Mouse (Mus musculus) cerebellum, adult 2 months (tissue): ENCODE results near the gene Lypd4. TPM values are rescaled to one million over a fixed set of nuclear protein-coding genes. Genes with fewer than 3 reads are reported as not detected.
"Not testable (repeated sequence)": the region's sequence is repeated elsewhere in the genome, so short reads cannot be mapped to it uniquely, and the experiment has no call there.

Source experiments
- DNase-seq, 2 experiments: peaks; one replicate each; pipeline ENCODE4 v3.0.0; 2021
- H3K27ac ChIP-seq: fragments of 200-500 bp; 2 replicates; pipeline ENCODE4 v1.5.1; 2012; ENCODE audit warnings: low read length, control low read depth, inconsistent platforms; ENCODE audit not compliant: insufficient read depth
- H3K27me3 ChIP-seq: fragments of 200-500 bp; 2 replicates; pipeline ENCODE4 v1.6.1; 2012; ENCODE audit warnings: inconsistent platforms, mild to moderate bottlenecking, low read length, moderate library complexity; ENCODE audit not compliant: control insufficient read depth, insufficient read depth
- H3K4me1 ChIP-seq: fragments of 200-500 bp; 2 replicates; pipeline ENCODE4 v1.6.1; 2011; ENCODE audit warnings: low read length; ENCODE audit not compliant: control insufficient read depth, insufficient read depth
- H3K4me3 ChIP-seq: fragments of 200-500 bp; replicated peaks from 2 replicates; pipeline ENCODE3; 2011; ENCODE audit warnings: mild to moderate bottlenecking, low read depth, low read length, control low read depth; ENCODE audit not compliant: insufficient read depth
- CTCF ChIP-seq: fragments of 200-500 bp; IDR thresholded peaks from 2 replicates; pipeline ENCODE4 v1.5.1; 2011; ENCODE audit warnings: low read depth, mild to moderate bottlenecking, control low read depth, low read length, moderate library complexity, borderline replicate concordance; ENCODE audit not compliant: insufficient read depth
- POLR2A ChIP-seq: fragments of 200-500 bp; IDR thresholded peaks from 2 replicates; pipeline ENCODE4 v1.6.1; 2011; ENCODE audit warnings: low read length, control low read depth, borderline replicate concordance; ENCODE audit not compliant: insufficient read depth
- WGBS: fragments of 180-500 bp; shearing (Covaris S2); methylation state at CpG from one replicate; pipeline ENCODE4 v1.1.7; 2018; 5-methylcytosine and 5-hydroxymethylcytosine counted together
- polyA plus RNA-seq: library from polyadenylated mRNA; depleted of rRNA; stranded (reverse); fragments of >200 nt; gene quantifications from 2 replicates; pipeline ENCODE4 v1.2.3, GENCODE M21; 2012

Gene Lypd4
- polyA plus RNA-seq, 1 experiment, result not detected

- no peak for DNase-seq
- H3K4me1 ChIP-seq, result no peaks in the 10 kb centered on the region
- H3K27me3 ChIP-seq, result no peaks in the 10 kb centered on the region
- 78% methylated on average over 5 of the region's 5 CpGs for WGBS
- H3K27ac ChIP-seq, result no peak overlapping the region
- TF ChIP-seq CTCF, result no peak
- no peak for TF ChIP-seq POLR2A
- no peak overlapping the region for H3K4me3 ChIP-seq
Observed at GRCm38 (mm10) chr7:24851596-24852325, 18.0 kb downstream of the Lypd4 start.

GRCm38 (mm10) chr7:24850899-24851303 lies 18.8 kb downstream of the Lypd4 start:
- H3K27me3 ChIP-seq, result no peaks in the 10 kb centered on the region
- no peak overlapping the region for H3K27ac ChIP-seq
- DNase-seq, result no peak
- H3K4me3 ChIP-seq, result no peak overlapping the region
- 39% methylated on average over 6 of the region's 6 CpGs for WGBS
- H3K4me1 ChIP-seq, result no peaks in the 10 kb centered on the region
- TF ChIP-seq POLR2A (no peak), CTCF (no peak)

- 23% methylated on average over 5 of the region's 5 CpGs for WGBS
- no peak overlapping the region for H3K4me3 ChIP-seq
- no peak for TF ChIP-seq CTCF
- TF ChIP-seq POLR2A, result no peak
- H3K4me1 ChIP-seq, result no peaks in the 10 kb centered on the region
- H3K27ac ChIP-seq, result no peak overlapping the region
- no peaks in the 10 kb centered on the region for H3K27me3 ChIP-seq
- DNase-seq, result no peak
Observed at GRCm38 (mm10) chr7:24850162-24850561, 19.6 kb downstream of the Lypd4 start.

- not testable (repeated sequence) for H3K4me3 ChIP-seq, H3K27me3 ChIP-seq, DNase-seq, H3K27ac ChIP-seq, H3K4me1 ChIP-seq
- WGBS, result 49% methylated on average over 2 of the region's 2 CpGs
Observed at GRCm38 (mm10) chr7:24846576-24846975, 23.2 kb downstream of the Lypd4 start.

- no peak for DNase-seq
- H3K27ac ChIP-seq, result no peak overlapping the region
- no peak overlapping the region for H3K4me3 ChIP-seq
- TF ChIP-seq CTCF, result no peak
- no peak for TF ChIP-seq POLR2A
- H3K4me1 ChIP-seq, result no peaks in the 10 kb centered on the region
- 18% methylated on average over 6 of the region's 6 CpGs for WGBS
- no peaks in the 10 kb centered on the region for H3K27me3 ChIP-seq
Observed at GRCm38 (mm10) chr7:24845713-24846112, 24.0 kb downstream of the Lypd4 start.

- no peak overlapping the region for H3K27ac ChIP-seq
- TF ChIP-seq POLR2A (no peak), CTCF (no peak)
- H3K27me3 ChIP-seq, result no peaks in the 10 kb centered on the region
- DNase-seq, result no peak
- 82% methylated on average over 9 of the region's 9 CpGs for WGBS
- H3K4me1 ChIP-seq, result no peaks in the 10 kb centered on the region
- H3K4me3 ChIP-seq, result no peak overlapping the region
Observed at GRCm38 (mm10) chr7:24845181-24845580, 24.6 kb downstream of the Lypd4 start.

- no peak for DNase-seq
- TF ChIP-seq POLR2A (no peak), CTCF (no peak)
- WGBS, result 46% methylated on average over 5 of the region's 5 CpGs
- no peak overlapping the region for H3K27ac ChIP-seq
- H3K4me1 ChIP-seq, result no peaks in the 10 kb centered on the region
- no peak overlapping the region for H3K4me3 ChIP-seq
- H3K27me3 ChIP-seq, result no peaks in the 10 kb centered on the region
Observed at GRCm38 (mm10) chr7:24844144-24844543, 25.6 kb downstream of the Lypd4 start.

GRCm38 (mm10) chr7:24841009-24841408 lies 28.7 kb downstream of the Lypd4 start:
- WGBS, result 84% methylated on average over 4 of the region's 4 CpGs
- Histone ChIP-seq H3K4me1 (no peaks in the 10 kb centered on the region), H3K4me3 (no peak overlapping the region), H3K27ac (no peak overlapping the region), H3K27me3 (no peaks in the 10 kb centered on the region)
- TF ChIP-seq POLR2A, result no peak
- TF ChIP-seq CTCF, result no peak
- DNase-seq, result no peak
